Mouse (Mus musculus): ENCODE data around the gene Hand2. TPM values are rescaled to one million over a fixed set of nuclear protein-coding genes. Genes with fewer than 3 reads are reported as not detected.
A peak's percentile ranks its signal among the peaks of the same experiment; 100 is the strongest.

Hand2 gene
- polyA plus RNA-seq, 1 experiment from 2014 or later: 17.4 TPM

GRCm38 (mm10) chr8:57319092-57319980 is 1.4 kb upstream of the Hand2 start:
- ATAC-seq (ENCODE audit: insufficient number of reproducible peaks, insufficient read depth, low FRiP score, low read depth): no peak
- peak overlapping the region; percentile 100 for H3K9ac ChIP-seq (ENCODE audit: low read length)
- H3K36me3 ChIP-seq (ENCODE audit: control insufficient read depth, insufficient read depth, low read length): peaks cover 16% of the 10 kb centered on the region
- no peaks in the 10 kb centered on the region for H3K9me3 ChIP-seq (ENCODE audit: control insufficient read depth, low read length)
- H3K4me2 ChIP-seq (ENCODE audit: low read length): peak overlapping the region; percentile 80
- H3K27ac ChIP-seq (replicated peaks in 1 of 2; ENCODE audit: control insufficient read depth in 1 of 2, insufficient read depth in 1 of 2, low read depth in 2 of 2, low read length in 2 of 2): peak overlapping the region; percentile 98 to 99
- H3K27me3 ChIP-seq (ENCODE audit: control insufficient read depth, insufficient read depth, low read length): no peaks in the 10 kb centered on the region
- 3% methylated on average over 17 of the region's 17 CpGs for WGBS
- peaks cover 4 to 14% of the 10 kb centered on the region in 2 experiments for H3K4me1 ChIP-seq (ENCODE audit: control insufficient read depth in 2 of 2, insufficient read depth in 2 of 2, low read length in 2 of 2)
- peak overlapping the region; percentile 83 to 90 for H3K4me3 ChIP-seq (ENCODE audit: control insufficient read depth in 1 of 2, insufficient read depth in 1 of 2, low read depth in 1 of 2, low read length in 2 of 2)

DNA sequence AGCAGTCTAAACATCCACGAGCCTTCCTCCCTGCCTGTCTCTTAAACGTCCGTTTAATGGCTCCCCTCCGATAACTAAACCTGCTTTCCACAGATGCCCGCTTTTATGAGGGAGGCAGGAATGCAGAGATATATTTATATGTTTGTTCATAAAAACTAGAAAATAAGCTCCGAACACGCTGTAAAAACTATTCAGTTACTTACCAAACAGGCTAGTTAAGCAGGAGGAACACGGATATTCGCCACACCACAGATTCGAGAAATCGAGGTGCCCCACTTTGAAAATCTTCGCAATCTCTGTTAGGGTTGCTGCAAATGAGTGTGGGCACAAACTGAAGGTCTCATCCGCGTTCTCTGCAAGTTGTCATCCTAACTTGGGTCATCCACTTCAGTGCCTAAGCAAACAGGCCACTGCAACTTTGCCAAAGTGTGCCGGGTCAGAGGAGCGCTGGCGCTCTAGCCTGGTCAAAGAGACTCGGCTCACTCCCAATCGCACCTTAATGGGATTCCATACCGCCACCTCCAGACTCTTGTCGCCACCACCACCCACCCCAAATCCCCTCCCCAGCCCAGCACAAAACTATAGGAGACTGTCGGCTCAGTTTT is 700 bp upstream of the Hand2 start:
- Histone ChIP-seq H3K4me2 (ENCODE audit: low read length) (peak overlapping the region; percentile 80), H3K27ac (replicated peaks in 1 of 2; ENCODE audit: control insufficient read depth in 1 of 2, insufficient read depth in 1 of 2, low read depth in 2 of 2, low read length in 2 of 2) (peak overlapping the region; percentile 98 to 99), H3K9me3 (ENCODE audit: control insufficient read depth, low read length) (no peaks in the 10 kb centered on the region), H3K4me1 (ENCODE audit: control insufficient read depth in 2 of 2, insufficient read depth in 2 of 2, low read length in 2 of 2) (peaks cover 4 to 12% of the 10 kb centered on the region in 2 experiments; a peak in 3 of 4 replicates), H3K36me3 (ENCODE audit: control insufficient read depth, insufficient read depth, low read length) (peaks cover 20% of the 10 kb centered on the region), H3K4me3 (ENCODE audit: control insufficient read depth in 1 of 2, insufficient read depth in 1 of 2, low read depth in 1 of 2, low read length in 2 of 2) (peak overlapping the region; percentile 83 to 90), H3K9ac (ENCODE audit: low read length) (peak overlapping the region; percentile 100), H3K27me3 (ENCODE audit: control insufficient read depth, insufficient read depth, low read length) (no peaks in the 10 kb centered on the region)
- under 1% methylated on average over 22 of the region's 22 CpGs for WGBS
- peak; percentile 44; the same call in 1 of the 2 replicates for ATAC-seq (ENCODE audit: insufficient number of reproducible peaks, insufficient read depth, low FRiP score, low read depth)

DNA sequence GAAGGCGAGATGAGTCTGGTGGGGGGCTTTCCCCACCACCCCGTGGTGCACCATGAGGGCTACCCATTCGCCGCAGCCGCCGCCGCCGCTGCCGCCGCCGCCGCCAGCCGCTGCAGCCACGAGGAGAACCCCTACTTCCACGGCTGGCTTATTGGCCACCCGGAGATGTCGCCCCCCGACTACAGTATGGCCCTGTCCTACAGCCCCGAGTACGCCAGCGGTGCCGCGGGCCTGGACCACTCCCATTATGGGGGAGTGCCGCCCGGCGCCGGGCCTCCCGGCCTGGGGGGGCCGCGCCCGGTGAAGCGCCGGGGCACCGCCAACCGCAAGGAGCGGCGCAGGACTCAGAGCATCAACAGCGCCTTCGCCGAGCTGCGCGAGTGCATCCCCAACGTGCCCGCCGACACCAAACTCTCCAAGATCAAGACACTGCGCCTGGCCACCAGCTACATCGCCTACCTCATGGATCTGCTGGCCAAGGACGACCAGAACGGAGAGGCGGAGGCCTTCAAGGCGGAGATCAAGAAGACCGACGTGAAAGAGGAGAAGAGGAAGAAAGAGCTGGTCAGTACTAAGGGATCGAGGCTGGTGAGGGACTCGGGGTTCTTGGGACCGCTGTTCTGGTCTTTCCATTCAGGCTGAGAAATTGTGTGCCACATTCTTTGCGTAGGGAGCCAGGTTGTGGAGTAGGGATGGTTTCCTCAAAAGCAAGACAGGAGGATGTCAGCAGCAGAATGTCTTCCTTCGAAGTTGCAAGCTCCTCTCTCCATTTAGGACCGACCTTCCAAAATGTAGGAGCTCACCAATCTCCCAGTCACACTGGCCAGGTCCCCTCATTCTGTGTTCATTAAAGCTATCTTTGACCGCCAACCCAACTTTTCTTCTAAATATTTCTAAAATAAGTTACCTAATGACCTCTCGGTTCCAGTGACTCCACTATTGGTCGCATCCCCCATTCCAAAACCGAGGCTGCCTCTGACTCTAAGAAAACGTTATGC is 1.4 kb downstream of the Hand2 start:
- no peaks in the 10 kb centered on the region for H3K9me3 ChIP-seq (ENCODE audit: control insufficient read depth, low read length)
- peak; percentile 14; the same call in 1 of the 2 replicates for ATAC-seq (ENCODE audit: insufficient number of reproducible peaks, insufficient read depth, low FRiP score, low read depth)
- WGBS: under 1% methylated on average over 63 of the region's 64 CpGs
- H3K9ac ChIP-seq (ENCODE audit: low read length): peak overlapping the region; percentile 100
- H3K4me3 ChIP-seq (ENCODE audit: control insufficient read depth in 1 of 2, insufficient read depth in 1 of 2, low read depth in 1 of 2, low read length in 2 of 2): peak overlapping the region; percentile 83 to 90
- H3K27me3 ChIP-seq (ENCODE audit: control insufficient read depth, insufficient read depth, low read length): no peaks in the 10 kb centered on the region
- peak overlapping the region; percentile 91 to 99 for H3K27ac ChIP-seq (replicated peaks in 1 of 2; ENCODE audit: control insufficient read depth in 1 of 2, insufficient read depth in 1 of 2, low read depth in 2 of 2, low read length in 2 of 2)
- peaks cover 11 to 12% of the 10 kb centered on the region in 2 experiments for H3K4me1 ChIP-seq (ENCODE audit: control insufficient read depth in 2 of 2, insufficient read depth in 2 of 2, low read length in 2 of 2)
- peaks cover 34% of the 10 kb centered on the region for H3K36me3 ChIP-seq (ENCODE audit: control insufficient read depth, insufficient read depth, low read length)
- peak overlapping the region; percentile 80 for H3K4me2 ChIP-seq (ENCODE audit: low read length)

DNA sequence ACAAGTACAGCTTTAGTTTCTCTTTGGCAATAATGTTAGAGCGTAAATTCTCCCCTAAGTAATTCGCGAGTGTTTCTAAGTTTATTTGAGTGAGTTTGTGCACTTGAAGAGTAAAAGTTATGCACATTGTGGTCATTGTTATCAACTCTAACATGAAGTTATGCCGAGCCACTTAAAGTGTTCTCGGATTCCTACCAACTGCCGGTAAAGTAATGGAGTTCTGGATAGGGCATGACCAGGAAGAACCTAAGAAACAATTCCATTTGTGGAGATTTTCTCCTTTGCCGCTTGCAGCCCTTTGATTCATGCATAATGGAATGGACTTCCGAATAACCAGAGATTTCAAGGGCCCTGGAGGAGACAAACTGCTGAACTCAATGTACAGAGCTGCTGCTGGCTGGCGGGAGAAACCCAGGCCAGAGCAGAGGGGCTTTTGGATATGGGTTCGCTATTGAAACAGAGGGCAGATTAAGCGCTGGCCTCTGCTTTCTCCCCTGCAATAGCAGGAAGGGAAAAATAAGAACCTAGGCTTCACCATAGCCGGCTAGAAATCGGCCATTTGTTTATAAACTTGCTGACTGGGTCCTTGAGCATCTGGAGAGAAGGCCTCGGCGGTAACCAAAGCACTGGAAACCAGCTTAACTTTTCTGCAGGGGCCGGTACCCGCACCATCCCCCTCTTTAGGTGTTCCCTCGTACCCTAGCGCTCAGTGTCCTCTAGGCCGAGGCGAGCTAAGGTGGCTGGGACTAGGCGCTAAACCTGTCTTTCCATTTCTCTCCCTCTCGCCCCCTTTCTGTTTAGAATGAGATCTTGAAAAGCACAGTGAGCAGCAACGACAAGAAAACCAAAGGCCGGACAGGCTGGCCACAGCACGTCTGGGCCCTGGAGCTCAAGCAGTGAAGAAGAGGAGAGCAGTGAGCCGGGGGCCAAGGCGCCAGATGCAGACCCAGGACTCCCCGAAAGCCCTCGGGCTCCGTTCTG is 2.5 kb downstream of the Hand2 start:
- H3K9ac ChIP-seq (ENCODE audit: low read length): peak overlapping the region; percentile 100
- H3K27me3 ChIP-seq (ENCODE audit: control insufficient read depth, insufficient read depth, low read length): no peaks in the 10 kb centered on the region
- WGBS: under 1% methylated on average over 31 of the region's 31 CpGs
- peaks cover 11 to 15% of the 10 kb centered on the region in 2 experiments for H3K4me1 ChIP-seq (ENCODE audit: control insufficient read depth in 2 of 2, insufficient read depth in 2 of 2, low read length in 2 of 2)
- peak overlapping the region; percentile 83 to 90 for H3K4me3 ChIP-seq (ENCODE audit: control insufficient read depth in 1 of 2, insufficient read depth in 1 of 2, low read depth in 1 of 2, low read length in 2 of 2)
- H3K27ac ChIP-seq (replicated peaks in 1 of 2; ENCODE audit: control insufficient read depth in 1 of 2, insufficient read depth in 1 of 2, low read depth in 2 of 2, low read length in 2 of 2): peak overlapping the region; percentile 91 to 99
- H3K36me3 ChIP-seq (ENCODE audit: control insufficient read depth, insufficient read depth, low read length): peaks cover 35% of the 10 kb centered on the region
- H3K9me3 ChIP-seq (ENCODE audit: control insufficient read depth, low read length): no peaks in the 10 kb centered on the region
- no peak for ATAC-seq (ENCODE audit: insufficient number of reproducible peaks, insufficient read depth, low FRiP score, low read depth)
- peak overlapping the region; percentile 80 for H3K4me2 ChIP-seq (ENCODE audit: low read length)

DNA sequence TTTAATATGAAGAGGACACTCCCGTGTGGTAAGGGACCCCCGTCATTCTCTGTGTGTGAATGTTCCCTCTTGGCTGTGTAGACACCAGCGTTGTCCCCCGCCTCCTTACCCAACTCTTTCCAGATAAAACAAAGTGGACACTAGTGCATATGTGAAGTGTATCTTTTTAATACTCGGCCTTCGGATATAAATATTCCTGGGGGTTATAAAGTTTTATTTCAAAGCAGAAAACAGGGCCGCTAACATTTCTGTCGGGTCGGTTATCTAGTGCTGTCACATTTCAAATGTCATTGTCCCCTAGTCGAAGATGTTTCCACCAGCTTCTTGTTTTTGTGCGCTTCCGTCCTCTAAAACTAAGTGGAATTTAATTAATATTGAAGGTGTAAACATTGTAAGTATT is 3.3 kb downstream of the Hand2 start:
- no peaks in the 10 kb centered on the region for H3K27me3 ChIP-seq (ENCODE audit: control insufficient read depth, insufficient read depth, low read length)
- H3K9me3 ChIP-seq (ENCODE audit: control insufficient read depth, low read length): no peaks in the 10 kb centered on the region
- H3K4me3 ChIP-seq (ENCODE audit: control insufficient read depth in 1 of 2, insufficient read depth in 1 of 2, low read depth in 1 of 2, low read length in 2 of 2): peak overlapping the region; percentile 83 to 90
- 1% methylated on average over 12 of the region's 12 CpGs for WGBS
- peaks cover 11 to 15% of the 10 kb centered on the region in 2 experiments for H3K4me1 ChIP-seq (ENCODE audit: control insufficient read depth in 2 of 2, insufficient read depth in 2 of 2, low read length in 2 of 2)
- peak overlapping the region; percentile 91 to 99 for H3K27ac ChIP-seq (replicated peaks in 1 of 2; ENCODE audit: control insufficient read depth in 1 of 2, insufficient read depth in 1 of 2, low read depth in 2 of 2, low read length in 2 of 2)
- peak overlapping the region; percentile 100 for H3K9ac ChIP-seq (ENCODE audit: low read length)
- peaks cover 35% of the 10 kb centered on the region for H3K36me3 ChIP-seq (ENCODE audit: control insufficient read depth, insufficient read depth, low read length)
- peak overlapping the region; percentile 80 for H3K4me2 ChIP-seq (ENCODE audit: low read length)
- no peak for ATAC-seq (ENCODE audit: insufficient number of reproducible peaks, insufficient read depth, low FRiP score, low read depth)

GRCm38 (mm10) chr8:57324671-57325070 is 3.9 kb downstream of the Hand2 start:
- Histone ChIP-seq H3K27me3 (ENCODE audit: control insufficient read depth, insufficient read depth, low read length) (no peaks in the 10 kb centered on the region), H3K9me3 (ENCODE audit: control insufficient read depth, low read length) (no peaks in the 10 kb centered on the region), H3K9ac (ENCODE audit: low read length) (peak overlapping the region; percentile 100), H3K36me3 (ENCODE audit: control insufficient read depth, insufficient read depth, low read length) (peaks cover 35% of the 10 kb centered on the region), H3K4me1 (ENCODE audit: control insufficient read depth in 2 of 2, insufficient read depth in 2 of 2, low read length in 2 of 2) (peaks cover 15 to 21% of the 10 kb centered on the region in 2 experiments), H3K4me3 (ENCODE audit: control insufficient read depth in 1 of 2, insufficient read depth in 1 of 2, low read depth in 1 of 2, low read length in 2 of 2) (peak overlapping the region; percentile 73 to 90), H3K27ac (replicated peaks in 1 of 2; ENCODE audit: control insufficient read depth in 1 of 2, insufficient read depth in 1 of 2, low read depth in 2 of 2, low read length in 2 of 2) (peak overlapping the region; percentile 98 to 99), H3K4me2 (ENCODE audit: low read length) (peak overlapping the region; percentile 80)
- under 1% methylated on average over 5 of the region's 5 CpGs for WGBS
- ATAC-seq (ENCODE audit: insufficient number of reproducible peaks, insufficient read depth, low FRiP score, low read depth): no peak

Data from heart, embryonic 14.5 days (tissue).